Mouse (Mus musculus): Measurements from ENCODE around the gene Schip1.

Gene Schip1

GRCm38 (mm10) chr3:68574097-68574496 lies 509.5 kb downstream of the Schip1 start:
- no peak for DNase-seq (ENCODE audit: extremely low read depth, insufficient read length, low spot score)

GRCm38 (mm10) chr3:68574565-68574964 lies 510.0 kb downstream of the Schip1 start:
- no peak for DNase-seq (ENCODE audit: extremely low read depth, insufficient read length, low spot score)

- no peak for DNase-seq (ENCODE audit: extremely low read depth, insufficient read length, low spot score)
These were observed 511.2 kb downstream of the Schip1 start for GRCm38 (mm10) chr3:68575636-68576340.

- DNase-seq (ENCODE audit: extremely low read depth, insufficient read length, low spot score), result no peak
These were observed 511.8 kb downstream of the Schip1 start for GRCm38 (mm10) chr3:68576431-68576830.

- no peak for DNase-seq (ENCODE audit: extremely low read depth, insufficient read length, low spot score)
These were observed 512.3 kb downstream of the Schip1 start for GRCm38 (mm10) chr3:68576948-68577347.

GRCm38 (mm10) chr3:68581591-68581990 lies 517.0 kb downstream of the Schip1 start:
- no peak for DNase-seq (ENCODE audit: extremely low read depth, insufficient read length, low spot score)

GRCm38 (mm10) chr3:68582103-68582740 lies 517.6 kb downstream of the Schip1 start:
- DNase-seq (ENCODE audit: extremely low read depth, insufficient read length, low spot score), result no peak

- no peak for DNase-seq (ENCODE audit: extremely low read depth, insufficient read length, low spot score)
These were observed 518.6 kb downstream of the Schip1 start for GRCm38 (mm10) chr3:68583031-68583693.

GRCm38 (mm10) chr3:68583771-68584511 lies 519.3 kb downstream of the Schip1 start:
- no peak for DNase-seq (ENCODE audit: extremely low read depth, insufficient read length, low spot score)

- no peak for DNase-seq (ENCODE audit: extremely low read depth, insufficient read length, low spot score)
These were observed 520.6 kb downstream of the Schip1 start for GRCm38 (mm10) chr3:68585213-68585612.

GRCm38 (mm10) chr3:68586646-68587064 lies 522.1 kb downstream of the Schip1 start:
- DNase-seq (ENCODE audit: extremely low read depth, insufficient read length, low spot score), result no peak

GRCm38 (mm10) chr3:68587567-68588245 lies 523.1 kb downstream of the Schip1 start:
- DNase-seq (ENCODE audit: extremely low read depth, insufficient read length, low spot score), result no peak

- DNase-seq (ENCODE audit: extremely low read depth, insufficient read length, low spot score), result no peak
These were observed 524.7 kb downstream of the Schip1 start for GRCm38 (mm10) chr3:68589220-68589840.

GRCm38 (mm10) chr3:68590436-68590835 lies 525.8 kb downstream of the Schip1 start:
- DNase-seq (ENCODE audit: extremely low read depth, insufficient read length, low spot score), result no peak

- DNase-seq (ENCODE audit: extremely low read depth, insufficient read length, low spot score), result no peak
These were observed 528.0 kb downstream of the Schip1 start for GRCm38 (mm10) chr3:68592575-68592974.

GRCm38 (mm10) chr3:68593073-68593867 lies 528.7 kb downstream of the Schip1 start:
- DNase-seq (ENCODE audit: extremely low read depth, insufficient read length, low spot score), result no peak

- DNase-seq (ENCODE audit: extremely low read depth, insufficient read length, low spot score), result no peak
These were observed 530.8 kb downstream of the Schip1 start for GRCm38 (mm10) chr3:68595316-68595925.

- no peak for DNase-seq (ENCODE audit: extremely low read depth, insufficient read length, low spot score)
These were observed 532.3 kb downstream of the Schip1 start for GRCm38 (mm10) chr3:68596938-68597337.

- DNase-seq (ENCODE audit: extremely low read depth, insufficient read length, low spot score), result no peak
These were observed 538.3 kb downstream of the Schip1 start for GRCm38 (mm10) chr3:68602891-68603290.

All from 3134 (cell line).